Comparison of ENCODE assay signal across 24 mouse cellular contexts in genomic region chr13:39566491-39566890, GRCm38 (mm10).
DNase-seq lines count a peak whose midpoint lies in the region; ATAC-seq lines count a peak whose summit lies in the region.
"Had no signal": no experiment of that assay in that cellular context is flagged by ENCODE, and none has a peak within 500 bp of the region (broad histone marks: within the 10 kb centered on the region; RNA-seq: fewer than 3 reads in every experiment).

No protein-coding gene starts in this region.

- ATAC-seq in forebrain, embryonic 11.5 days (replicated peaks; ENCODE audit: low FRiP score) = no peak
- ATAC-seq in CD4-positive, CD25-positive, alpha-beta regulatory T cell, adult 4 months = no peak
- ATAC-seq: activated CD4-positive, CD25-positive, alpha-beta regulatory T cell, adult 4 months; Patski had no signal

- peak; percentile 26 for DNase-seq in ES-CJ7 (ENCODE audit: low read depth, low spot score)
- DNase-seq in R1 (ENCODE audit: low read depth, low spot score) = peak; percentile 64
- peak; percentile 50 for DNase-seq in ZHBTc4 (ENCODE audit: low read depth, low spot score)
- DNase-seq in forebrain, embryonic 11.5 days (ENCODE audit: low spot score) = no peak
- DNase-seq in cerebellum, adult 11-12 months = no peak
- DNase-seq: adrenal gland, adult 2 months; adrenal gland, adult 8-10 months; adrenal gland, postnatal 10 days; adrenal gland, postnatal 14 days; adrenal gland, postnatal 25 days; adrenal gland, postnatal 36 days; B cell, adult 2 months; cerebellum, adult 11 months; cerebellum, adult 18-20 months; cerebellum, adult 2 months; cerebellum, adult 8-10 months; cerebellum, adult 9-10 months; cerebellum, adult 9-11 months; cerebellum, postnatal 10 days had no signal

- no peak overlapping the region for H3K4me3 ChIP-seq in forebrain, embryonic 11.5 days (ENCODE audit: low read depth, low read length)

- H3K9me3 ChIP-seq in forebrain, embryonic 11.5 days (ENCODE audit: control insufficient read depth, low read length) = no peaks in the 10 kb centered on the region

- no peak overlapping the region for H3K9ac ChIP-seq in forebrain, embryonic 11.5 days (ENCODE audit: low read length)

- WGBS in forebrain, embryonic 11.5 days = 85% methylated on average over 2 of the region's 2 CpGs

- no peak overlapping the region for H3K4me2 ChIP-seq in forebrain, embryonic 11.5 days (ENCODE audit: low read depth, low read length, severe bottlenecking)

- no peaks in the 10 kb centered on the region for H3K4me1 ChIP-seq in forebrain, embryonic 11.5 days (replicated peaks; ENCODE audit: control insufficient read depth, insufficient read depth, low read length)

- no peaks in the 10 kb centered on the region for H3K27me3 ChIP-seq in forebrain, embryonic 11.5 days (ENCODE audit: control insufficient read depth, insufficient read depth, low read length)
- H3K27me3 ChIP-seq: CH12.LX had no signal

- H3K27ac ChIP-seq in forebrain, embryonic 11.5 days (ENCODE audit: low read depth, low read length) = no peak overlapping the region

- no peaks in the 10 kb centered on the region for H3K36me3 ChIP-seq in forebrain, embryonic 11.5 days (ENCODE audit: control insufficient read depth, insufficient read depth, low read length)
- H3K36me3 ChIP-seq: G1E had no signal

Comparison
In these comparisons a context has a peak if more than half of its experiments do, and no peak if none do; other contexts are left out.
1. DNase-seq: peak in ES-CJ7 (single experiment), R1 (single experiment) and ZHBTc4 (single experiment); none in forebrain, embryonic 11.5 days (single experiment) and cerebellum, adult 11-12 months (single experiment).